Mouse (Mus musculus) large intestine, adult 2 months (tissue): ENCODE results near the gene Cwc22. TPM values are rescaled to one million over a fixed set of nuclear protein-coding genes. Genes with fewer than 3 reads are reported as not detected.

Experiments used
- polyA plus RNA-seq: library from polyadenylated mRNA; depleted of rRNA; stranded (reverse); fragments of >200 nt; gene quantifications from 2 replicates; pipeline ENCODE4 v1.2.3, GENCODE M21; 2012; rRNA removed

Cwc22 gene
- polyA plus RNA-seq, 1 experiment: 3.0 TPM

Other genes starting within 250 kb of the Cwc22 start
- gene Zfp385b, start 126.7 kb downstream of the Cwc22 start, polyA plus RNA-seq: 3.1 and 5.1 TPM in 2 replicates